Mouse (Mus musculus) olfactory bulb, adult 2 months (tissue): ENCODE measurements around the gene Gm5800. TPM values are rescaled to one million over a fixed set of nuclear protein-coding genes. Genes with fewer than 3 reads are reported as not detected.
"Not testable (repeated sequence)": the region's sequence is repeated elsewhere in the genome, so short reads cannot be mapped to it uniquely, and the experiment has no call there.

Experiments used
- H3K27ac ChIP-seq: fragments of 200-500 bp; 2 replicates; pipeline ENCODE4 v1.5.1; 2012; ENCODE audit warnings: low read depth, low read length; ENCODE audit not compliant: insufficient read depth
- H3K4me1 ChIP-seq: fragments of 200-500 bp; 2 replicates; pipeline ENCODE4 v1.6.1; 2012; ENCODE audit warnings: low read length; ENCODE audit not compliant: control insufficient read depth, insufficient read depth
- H3K4me3 ChIP-seq: fragments of 200-500 bp; 2 replicates; pipeline ENCODE4 v1.5.1; 2012; ENCODE audit warnings: mild to moderate bottlenecking, low read depth, low read length, moderate library complexity; ENCODE audit not compliant: insufficient read depth
- CTCF ChIP-seq: fragments of 200-500 bp; IDR thresholded peaks from 2 replicates; pipeline ENCODE4 v1.5.1; 2012; ENCODE audit warnings: low read depth, mild to moderate bottlenecking, low read length, moderate library complexity; ENCODE audit not compliant: insufficient read depth
- POLR2A ChIP-seq: fragments of 200-500 bp; IDR thresholded peaks from 2 replicates; pipeline ENCODE4 v1.6.1; 2012; ENCODE audit warnings: mild to moderate bottlenecking, low read depth, low read length, moderate library complexity; ENCODE audit not compliant: insufficient read depth
- WGBS: fragments of 180-500 bp; shearing (Covaris S2); methylation state at CpG from one replicate; pipeline ENCODE4 v1.1.7; 2018; 5-methylcytosine and 5-hydroxymethylcytosine counted together
- polyA plus RNA-seq: library from polyadenylated mRNA; stranded (reverse); fragments of >200 nt; gene quantifications from 2 replicates; pipeline ENCODE4 v1.2.4, GENCODE M21; 2012; ENCODE audit warnings: low replicate concordance; ENCODE audit not compliant: missing spikeins, insufficient read depth, insufficient read length

Gene Gm5800
- not detected in 2 replicates for polyA plus RNA-seq

GRCm38 (mm10) chr14:51717083-51717482, at the start of gene Gm5800:
TSS of gene Gm5800 (minus strand) at chr14:51717183.
- TF ChIP-seq POLR2A (no peak), CTCF (no peak)
- H3K4me3 ChIP-seq = no peak within 1 kb of the TSS
- H3K4me1 ChIP-seq = no peaks in the 10 kb centered on the region
- 56% methylated on average over 1 of the region's 1 CpGs for WGBS
- no peak within 1 kb of the TSS for H3K27ac ChIP-seq

GRCm38 (mm10) chr14:51755944-51756343, 39.0 kb upstream of the Gm5800 start:
- WGBS = 66% methylated on average over 2 of the region's 2 CpGs
- Histone ChIP-seq H3K4me1 (no peaks in the 10 kb centered on the region), H3K27ac (no peak overlapping the region), H3K4me3 (no peak overlapping the region)
- TF ChIP-seq POLR2A = no peak
- no peak for TF ChIP-seq CTCF

DNA sequence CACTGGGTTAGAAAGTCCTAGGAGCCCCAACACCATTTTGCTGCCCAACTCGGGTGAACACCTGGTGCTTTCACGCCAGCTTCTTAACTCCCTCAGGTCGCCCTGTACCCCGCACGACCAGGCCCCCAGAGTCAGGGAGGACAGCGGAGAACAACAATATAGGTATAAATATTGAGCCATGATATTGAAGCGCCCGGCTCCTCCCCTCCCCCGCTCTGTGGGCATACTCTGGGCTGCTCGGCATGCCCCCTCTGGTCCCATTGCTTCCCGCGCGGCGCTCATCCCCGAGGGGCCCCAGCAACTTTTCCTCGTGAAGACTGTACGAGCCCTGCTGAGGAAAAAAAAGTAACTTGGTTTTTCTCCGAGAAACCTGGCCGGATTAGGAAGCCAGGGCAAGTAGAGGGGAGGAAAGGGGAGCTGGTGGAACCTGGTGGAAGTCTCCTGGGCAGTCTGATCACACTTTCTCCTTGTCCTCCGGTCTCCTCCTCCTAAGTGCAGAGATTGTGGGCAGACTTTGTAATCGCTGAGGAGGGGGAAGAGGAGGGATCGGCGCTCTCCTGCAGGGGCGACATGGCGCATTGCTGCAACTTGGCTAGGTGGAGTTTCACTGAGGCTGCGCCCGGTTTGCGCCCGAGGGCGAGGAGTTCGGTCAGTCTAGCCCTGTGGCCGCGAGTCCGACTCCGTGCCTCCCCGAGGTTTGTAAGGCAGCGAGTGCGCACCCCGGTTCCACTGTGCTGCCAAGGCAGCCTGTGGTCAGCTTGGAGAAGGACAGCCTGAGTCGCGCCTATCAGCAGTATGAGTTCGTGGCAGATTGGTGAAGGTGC, 23.6 kb upstream of the Gm5800 start:
- 2% methylated on average over 42 of the region's 42 CpGs for WGBS
- H3K4me3 ChIP-seq = peak overlapping the region; percentile 8; the same call in 1 of the 2 replicates
- TF ChIP-seq POLR2A (no peak), CTCF (no peak)
- no peak overlapping the region for H3K27ac ChIP-seq
- peaks cover 29% of the 10 kb centered on the region for H3K4me1 ChIP-seq

DNA sequence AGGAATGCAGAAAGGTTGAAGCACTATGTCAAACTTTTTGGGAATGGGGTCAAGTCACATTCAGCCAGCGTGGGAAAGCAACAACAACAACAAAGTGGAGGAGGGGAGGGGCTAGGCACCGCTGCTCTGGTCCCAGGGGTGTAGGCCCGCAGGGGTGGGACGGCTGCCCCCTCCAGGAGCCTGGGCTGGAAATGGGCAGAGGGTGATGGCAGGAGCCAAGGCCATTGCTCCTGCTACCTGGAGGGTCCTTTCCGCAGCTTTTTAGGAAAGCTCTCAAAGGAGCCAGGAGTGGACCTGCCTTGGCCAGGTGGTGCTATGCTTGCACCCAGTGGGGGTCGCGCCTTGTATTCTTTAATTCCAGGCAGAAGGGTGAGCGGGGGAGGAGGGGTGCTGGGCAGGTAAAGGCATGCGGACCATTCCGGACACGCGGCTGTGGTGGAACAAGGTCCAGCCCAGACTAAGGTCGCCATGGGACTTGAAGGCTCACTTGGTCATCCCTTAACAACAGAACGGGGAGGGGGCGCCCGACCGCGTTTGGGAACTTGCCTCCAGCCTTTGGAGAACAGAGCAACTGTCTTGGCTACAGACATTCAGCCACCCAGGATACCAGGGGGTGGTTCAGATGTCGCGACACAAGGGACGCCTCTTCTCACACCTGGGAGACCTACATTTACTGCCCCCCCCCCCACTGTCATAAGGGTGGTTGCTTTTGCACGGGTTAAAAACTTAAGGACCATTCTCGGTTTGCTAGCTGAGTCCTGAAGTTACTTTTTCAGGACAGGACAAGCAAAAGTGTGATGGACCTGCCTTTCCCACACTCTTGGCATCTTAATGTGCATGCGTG, 22.4 kb upstream of the Gm5800 start:
- Histone ChIP-seq H3K4me3 (no peak overlapping the region), H3K4me1 (peaks cover 29% of the 10 kb centered on the region), H3K27ac (no peak overlapping the region)
- WGBS = 2% methylated on average over 24 of the region's 24 CpGs
- TF ChIP-seq CTCF (no peak), POLR2A (no peak)

DNA sequence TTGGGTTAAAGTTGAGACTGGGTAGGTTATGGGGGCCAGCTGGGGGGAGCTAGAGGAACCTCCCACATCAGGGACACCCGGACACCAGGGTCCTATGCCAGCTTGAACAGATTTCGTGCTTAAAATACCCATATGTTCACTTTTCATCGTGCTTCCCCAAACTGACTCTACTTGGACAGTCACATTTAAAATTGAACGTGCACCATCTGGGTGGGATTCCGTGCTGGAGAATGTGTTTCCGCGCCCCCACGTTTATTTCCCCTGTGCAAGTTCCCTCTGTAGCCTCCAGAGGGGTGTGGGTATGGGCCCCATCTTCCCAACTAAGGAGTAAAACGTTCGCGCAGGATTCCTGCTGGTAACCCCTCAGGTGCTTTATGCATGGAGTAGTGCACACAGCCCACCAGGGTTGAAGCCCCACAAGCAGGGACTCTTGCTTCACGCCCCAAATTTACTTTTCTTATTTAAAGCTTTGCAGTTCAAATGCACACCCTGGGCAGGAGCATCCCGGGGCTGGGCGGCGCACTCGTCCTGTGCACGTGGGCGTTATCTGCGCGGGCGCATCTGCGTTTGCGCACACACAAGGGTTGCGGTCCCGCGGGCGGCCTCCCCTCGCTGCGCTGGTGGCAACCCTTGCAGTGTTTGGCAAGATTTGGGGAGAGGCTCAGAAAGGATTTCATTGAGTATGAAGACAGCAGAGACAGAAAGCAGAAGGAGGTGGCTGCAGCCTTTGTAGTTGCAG, 21.6 kb upstream of the Gm5800 start:
- Histone ChIP-seq H3K4me3 (0 out of 2 replicates have a peak overlapping the region, but pooled peaks have one; percentile 9), H3K27ac (no peak overlapping the region), H3K4me1 (peaks cover 29% of the 10 kb centered on the region)
- no peak for TF ChIP-seq POLR2A
- TF ChIP-seq CTCF = no peak
- whole genome bisulfite sequencing = 2% methylated on average over 29 of the region's 29 CpGs

DNA sequence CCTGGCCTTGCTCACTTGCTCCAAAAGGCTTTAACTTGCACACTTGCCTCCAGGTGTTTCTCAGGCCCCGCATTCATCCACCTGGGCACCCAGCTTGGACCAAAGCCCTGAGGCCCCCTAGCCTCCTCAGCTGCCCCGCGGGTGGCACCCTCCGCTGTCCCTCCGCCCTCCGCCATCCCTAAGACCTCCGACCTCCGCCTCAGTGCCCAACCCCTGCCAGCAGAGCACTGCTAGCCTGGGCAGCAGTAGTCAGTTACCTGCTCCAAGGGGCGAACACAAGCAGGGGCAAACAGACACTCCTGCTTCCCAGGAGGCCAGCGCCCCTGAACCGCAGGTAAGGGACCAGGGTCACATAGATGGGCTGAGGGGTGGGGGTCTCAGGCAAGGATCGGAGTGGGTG, 21.0 kb upstream of the Gm5800 start:
- TF ChIP-seq POLR2A (no peak), CTCF (no peak)
- WGBS = 17% methylated on average over 12 of the region's 12 CpGs

GRCm38 (mm10) chr14:51695368-51695767, 21.6 kb downstream of the Gm5800 start, which contains the start of gene Gm17079:
TSS of gene Gm17079 (minus strand) at chr14:51695468.
- H3K4me1 ChIP-seq, H3K27ac ChIP-seq, H3K4me3 ChIP-seq: not testable (repeated sequence)
- WGBS = 84% methylated on average over 1 of the region's 2 CpGs

More for the DNA sequence above, 21.0 kb upstream of the Gm5800 start:
- Histone ChIP-seq H3K4me1 (peaks cover 29% of the 10 kb centered on the region), H3K4me3 (no peak overlapping the region), H3K27ac (no peak overlapping the region)

GRCm38 (mm10) chr14:51677269-51677668, 39.7 kb downstream of the Gm5800 start:
- 94% methylated on average over 5 of the region's 5 CpGs for WGBS
- no peak for TF ChIP-seq POLR2A
- no peaks in the 10 kb centered on the region for H3K4me1 ChIP-seq
- H3K4me3 ChIP-seq = no peak overlapping the region
- no peak overlapping the region for H3K27ac ChIP-seq

Other genes starting within 250 kb of the Gm5800 start
- not detected in 2 replicates for gene Gm5622, start 164.4 kb downstream of the Gm5800 start, polyA plus RNA-seq
- not detected in 2 replicates for gene Gm17175, start 143.1 kb downstream of the Gm5800 start, polyA plus RNA-seq
- gene Gm17174, start 125.0 kb downstream of the Gm5800 start, polyA plus RNA-seq = not detected in 2 replicates
- not detected in 2 replicates for gene Gm17078, start 105.9 kb downstream of the Gm5800 start, polyA plus RNA-seq
- gene Gm4181, start 81.5 kb downstream of the Gm5800 start, polyA plus RNA-seq = not detected in 2 replicates
- gene Gm17079, start 21.7 kb downstream of the Gm5800 start, polyA plus RNA-seq = not detected in 2 replicates
- not detected in 2 replicates for gene Ang4, start 56.4 kb upstream of the Gm5800 start, polyA plus RNA-seq
- gene AY358078, start 82.9 kb upstream of the Gm5800 start, polyA plus RNA-seq = not detected in 2 replicates
- gene Ear6, start 136.5 kb upstream of the Gm5800 start, polyA plus RNA-seq = not detected in 2 replicates
- not detected in 2 replicates for gene Mettl17, start 167.7 kb upstream of the Gm5800 start, polyA plus RNA-seq
- not detected in 2 replicates for gene Slc39a2, start 175.7 kb upstream of the Gm5800 start, polyA plus RNA-seq
- gene Ndrg2, start 197.0 kb upstream of the Gm5800 start, polyA plus RNA-seq = 1,444 TPM in 1 of 2 replicates, not detected in the other
- gene Tppp2, start 201.2 kb upstream of the Gm5800 start, polyA plus RNA-seq = not detected in 2 replicates
- gene Rnase13, start 205.6 kb upstream of the Gm5800 start, polyA plus RNA-seq = not detected in 2 replicates